In genomic region chr6:87207373-87207982, GRCm38 (mm10) we compare ENCODE assay signal across 8 mouse cellular contexts.
DNase-seq lines count a peak whose midpoint lies in the region; ATAC-seq and TF ChIP-seq lines count a peak whose summit lies in the region.

No protein-coding gene starts in this region.

- ATAC-seq in hindbrain, embryonic 14.5 days (ENCODE audit: low FRiP score): no peak
- ATAC-seq in hindbrain, embryonic 13.5 days (ENCODE audit: low FRiP score): no peak
- no peak for ATAC-seq in forebrain, embryonic 15.5 days (replicated peaks)

- H3K4me2 ChIP-seq in hindbrain, embryonic 14.5 days (replicated peaks): no peak overlapping the region
- no peak overlapping the region for H3K4me2 ChIP-seq in hindbrain, embryonic 13.5 days
- H3K4me2 ChIP-seq in forebrain, embryonic 15.5 days (replicated peaks): no peak overlapping the region

- no peaks in the 10 kb centered on the region for H3K9me3 ChIP-seq in hindbrain, embryonic 14.5 days (ENCODE audit: control insufficient read depth, low read length)
- H3K9me3 ChIP-seq in hindbrain, embryonic 13.5 days: no peaks in the 10 kb centered on the region
- H3K9me3 ChIP-seq in MEL (replicated peaks; ENCODE audit: insufficient read depth, low read length): no peaks in the 10 kb centered on the region
- H3K9me3 ChIP-seq in forebrain, embryonic 15.5 days: no peaks in the 10 kb centered on the region

- H3K27me3 ChIP-seq in hindbrain, embryonic 14.5 days (ENCODE audit: control insufficient read depth, insufficient read depth, low read length): no peaks in the 10 kb centered on the region
- H3K27me3 ChIP-seq in hindbrain, embryonic 13.5 days: no peaks in the 10 kb centered on the region
- peaks cover 4 to 9% of the 10 kb centered on the region in 2 experiments for H3K27me3 ChIP-seq in MEL (ENCODE audit: control insufficient read depth in 1 of 2, insufficient read depth in 2 of 2, low read length in 2 of 2)
- H3K27me3 ChIP-seq in forebrain, embryonic 15.5 days: no peaks in the 10 kb centered on the region

- no peaks in the 10 kb centered on the region for H3K36me3 ChIP-seq in hindbrain, embryonic 14.5 days (replicated peaks; ENCODE audit: control insufficient read depth, insufficient read depth)
- H3K36me3 ChIP-seq in hindbrain, embryonic 13.5 days: 0 out of 2 replicates have a peak, but pooled peaks cover 5% of the 10 kb centered on the region
- no peaks in the 10 kb centered on the region for H3K36me3 ChIP-seq in MEL (ENCODE audit: control insufficient read depth in 1 of 2, insufficient read depth in 2 of 2, low read length in 2 of 2)
- no peaks in the 10 kb centered on the region for H3K36me3 ChIP-seq in forebrain, embryonic 15.5 days

- no peak for DNase-seq in hindbrain, embryonic 14.5 days (ENCODE audit: low spot score)
- no peak for DNase-seq in MEL (ENCODE audit: low read depth, low spot score)
- peak; percentile 28 for DNase-seq in embryo, embryonic 10.5 days (ENCODE audit: low spot score)
- DNase-seq in kidney, adult 18-20 months: peak; percentile 63
- DNase-seq in lung, postnatal 25 days (ENCODE audit: low spot score): peak; percentile 76
- DNase-seq in c-Kit-positive CD71-positive TER-119-positive erythroid progenitor cells, embryonic 14.5 days (ENCODE audit: low spot score): no peak

- no peak overlapping the region for H3K4me3 ChIP-seq in hindbrain, embryonic 14.5 days (replicated peaks; ENCODE audit: low read length)
- no peak overlapping the region for H3K4me3 ChIP-seq in hindbrain, embryonic 13.5 days
- H3K4me3 ChIP-seq in MEL (ENCODE audit: control insufficient read depth in 1 of 2, insufficient read depth in 1 of 2, low read depth in 2 of 2, low read length in 2 of 2): no peak overlapping the region
- no peak overlapping the region for H3K4me3 ChIP-seq in forebrain, embryonic 15.5 days

- 60% methylated on average over 13 of the region's 13 CpGs for WGBS in hindbrain, embryonic 14.5 days
- WGBS in hindbrain, embryonic 13.5 days: 61% methylated on average over 13 of the region's 13 CpGs
- 75% methylated on average over 13 of the region's 13 CpGs for WGBS in forebrain, embryonic 15.5 days

- 0 out of 2 replicates have a peak overlapping the region, but pooled peaks have one; percentile 38 for H3K27ac ChIP-seq in hindbrain, embryonic 14.5 days
- H3K27ac ChIP-seq in hindbrain, embryonic 13.5 days: no peak overlapping the region
- no peak overlapping the region for H3K27ac ChIP-seq in MEL (ENCODE audit: control insufficient read depth, low read depth, low read length)
- H3K27ac ChIP-seq in forebrain, embryonic 15.5 days (replicated peaks): no peak overlapping the region

- no peaks in the 10 kb centered on the region for H3K4me1 ChIP-seq in hindbrain, embryonic 14.5 days (replicated peaks; ENCODE audit: control insufficient read depth, insufficient read depth, low read length)
- H3K4me1 ChIP-seq in hindbrain, embryonic 13.5 days (replicated peaks): peaks cover 17% of the 10 kb centered on the region
- H3K4me1 ChIP-seq in MEL (ENCODE audit: control insufficient read depth in 1 of 2, insufficient read depth in 2 of 2, low read length in 2 of 2): no peaks in the 10 kb centered on the region
- H3K4me1 ChIP-seq in forebrain, embryonic 15.5 days: peaks cover 7% of the 10 kb centered on the region; the same call in 1 of the 2 replicates

- no peak for TF ChIP-seq CTCF in MEL (IDR thresholded peaks at IDR 0.05 in 2 of 3, conservative IDR thresholded peaks at IDR 0.05 in 1 of 3; ENCODE audit: control insufficient read depth in 1 of 3, insufficient read depth in 1 of 3, low read depth in 2 of 3, low read length in 3 of 3, poor library complexity in 1 of 3, severe bottlenecking in 1 of 3)

- TF ChIP-seq EP300 in MEL (IDR thresholded peaks at IDR 0.05; ENCODE audit: low read depth in 1 of 2, low read length in 2 of 2): no peak

- no peaks in the 10 kb centered on the region for H3K79me2 ChIP-seq in MEL (ENCODE audit: control insufficient read depth, insufficient read depth, low read length, poor library complexity)

- TF ChIP-seq RAD21 in MEL (IDR thresholded peaks at IDR 0.05; ENCODE audit: low read depth, low read length): no peak

- H3K9ac ChIP-seq in hindbrain, embryonic 14.5 days: no peak overlapping the region
- H3K9ac ChIP-seq in hindbrain, embryonic 13.5 days: no peak overlapping the region
- H3K9ac ChIP-seq in MEL (ENCODE audit: control insufficient read depth, low read depth, low read length, poor library complexity, severe bottlenecking): no peak overlapping the region
- no peak overlapping the region for H3K9ac ChIP-seq in forebrain, embryonic 15.5 days (replicated peaks)

- no peak for TF ChIP-seq POLR2A in MEL (IDR thresholded peaks at IDR 0.05; ENCODE audit: control insufficient read depth in 1 of 2, insufficient read depth in 1 of 2, low read depth in 1 of 2, low read length in 2 of 2, poor library complexity in 1 of 2)

TF ChIP-seq in MEL, 35 proteins besides CTCF, POLR2A, EP300 and RAD21:
- TF ChIP-seq MAX (IDR thresholded peaks at IDR 0.05; ENCODE audit: low read length): no peak
- TF ChIP-seq MAZ (IDR thresholded peaks at IDR 0.05; ENCODE audit: low read depth, low read length): no peak
- no peak for TF ChIP-seq KAT2A (conservative IDR thresholded peaks at IDR 0.05; ENCODE audit: low read depth, low read length)
- TF ChIP-seq BHLHE40 (IDR thresholded peaks at IDR 0.05; ENCODE audit: borderline replicate concordance, low read depth, low read length): no peak
- no peak for TF ChIP-seq POLR2AphosphoS5 (IDR thresholded peaks at IDR 0.05; ENCODE audit: borderline replicate concordance, low read depth, low read length)
- peak; percentile 44; the same call in 1 of the 2 replicates for TF ChIP-seq MAFK (IDR thresholded peaks at IDR 0.05; ENCODE audit: borderline replicate concordance, low read depth, low read length)
- 0 out of 4 replicates have a peak, but pooled peaks of 1 of the 2 experiments have one; percentile 28 for TF ChIP-seq USF2 (IDR thresholded peaks at IDR 0.05; ENCODE audit: borderline replicate concordance in 1 of 2, insufficient read depth in 1 of 2, low read depth in 1 of 2, low read length in 2 of 2)
- peak; percentile 82 for TF ChIP-seq USF1 (IDR thresholded peaks at IDR 0.05; ENCODE audit: low read depth, low read length)
TF ChIP-seq in MEL: peak in this region for 3.

Comparison
In these comparisons a context has a peak if more than half of its experiments do, and no peak if none do; other contexts are left out.
1. DNase-seq: peak in embryo, embryonic 10.5 days (single experiment), kidney, adult 18-20 months (single experiment) and lung, postnatal 25 days (single experiment); none in hindbrain, embryonic 14.5 days (single experiment), MEL (single experiment) and c-Kit-positive CD71-positive TER-119-positive erythroid progenitor cells, embryonic 14.5 days (single experiment).